Mouse (Mus musculus) urinary bladder, postnatal 10 days (tissue): ENCODE measurements around the gene Bag6.

Source experiments
- DNase-seq: peaks from one replicate; pipeline ENCODE4 v3.0.0; 2022; ENCODE audit warnings: low spot score

Gene Bag6

DNA sequence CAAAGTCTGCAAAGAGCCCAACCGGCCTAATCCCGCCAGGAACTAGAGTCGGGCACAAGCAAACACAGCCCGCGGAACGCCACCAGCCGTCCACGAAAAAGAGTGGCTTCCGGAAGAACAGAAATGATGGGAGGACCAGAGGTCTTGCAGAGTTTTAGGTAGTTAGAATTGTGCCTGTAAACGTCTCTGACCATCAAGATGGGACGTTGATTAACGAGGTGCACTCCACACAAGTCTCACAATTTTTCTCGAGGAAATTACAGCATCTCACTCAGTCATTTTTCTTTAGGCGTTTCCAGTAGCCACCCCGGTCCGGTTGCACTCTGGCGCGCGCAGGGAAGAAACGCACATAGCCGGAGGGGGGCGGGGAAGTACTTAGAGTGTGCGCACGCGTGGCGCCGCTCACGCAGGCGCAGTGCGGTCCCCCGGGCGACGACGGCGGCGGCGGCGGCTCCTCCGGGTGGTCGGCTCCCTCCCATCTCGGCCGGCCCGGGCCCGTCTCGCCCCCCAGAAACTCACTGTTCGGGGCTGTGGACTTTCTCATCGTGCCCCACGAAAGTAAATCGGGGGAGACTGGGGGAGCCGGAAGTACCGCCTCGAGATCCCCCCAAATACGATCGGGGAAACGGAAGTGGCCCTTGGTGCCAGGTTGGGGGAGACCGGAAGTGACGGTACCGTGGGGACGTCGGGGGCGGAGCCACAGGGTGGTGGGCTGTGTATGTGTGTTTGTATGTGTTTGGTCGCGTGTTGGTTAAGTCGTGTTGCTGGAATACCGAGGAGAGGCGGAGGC lies at the start of gene Bag6:
Gene Bag6 (plus strand): TSS at position 378 of the 790 bp plus-strand sequence.
- DNase-seq = peak; percentile 68

DNA sequence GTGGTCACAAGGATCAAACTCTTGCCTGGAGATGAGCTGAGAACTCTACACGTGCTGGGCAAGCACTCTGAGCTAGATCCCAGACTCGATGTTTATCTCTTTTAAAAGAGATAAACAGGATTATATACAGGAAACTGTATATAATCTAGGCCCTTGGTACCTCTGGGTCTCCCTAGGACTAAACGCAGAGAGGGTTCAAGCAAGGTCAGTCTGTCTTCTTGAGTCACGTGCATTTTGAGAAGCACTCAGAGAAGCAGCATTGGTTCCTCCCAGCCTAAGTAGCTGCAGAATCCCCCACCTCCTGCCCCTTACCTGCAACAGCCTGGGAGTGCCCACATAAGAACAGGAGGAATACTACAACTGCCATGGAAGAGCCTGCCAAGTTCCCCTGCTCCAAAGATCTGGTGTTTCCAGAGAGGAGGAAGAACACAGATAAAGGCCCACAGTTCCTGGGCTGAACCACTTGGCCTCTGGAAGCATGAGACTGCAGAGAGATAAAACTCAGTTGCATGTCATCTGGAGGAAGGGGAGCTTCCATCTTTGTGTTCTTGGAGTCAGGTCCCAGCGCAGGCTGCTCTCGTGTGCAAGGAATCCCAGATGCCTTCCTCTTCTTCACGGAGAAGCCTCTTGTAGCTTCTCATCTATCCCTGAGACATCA lies 49.6 kb upstream of the Bag6 start, which contains the start of gene Ly6g6f:
Gene Ly6g6f (minus strand): TSS at position 403 of the 658 bp plus-strand sequence.
- DNase-seq = no peak

DNA sequence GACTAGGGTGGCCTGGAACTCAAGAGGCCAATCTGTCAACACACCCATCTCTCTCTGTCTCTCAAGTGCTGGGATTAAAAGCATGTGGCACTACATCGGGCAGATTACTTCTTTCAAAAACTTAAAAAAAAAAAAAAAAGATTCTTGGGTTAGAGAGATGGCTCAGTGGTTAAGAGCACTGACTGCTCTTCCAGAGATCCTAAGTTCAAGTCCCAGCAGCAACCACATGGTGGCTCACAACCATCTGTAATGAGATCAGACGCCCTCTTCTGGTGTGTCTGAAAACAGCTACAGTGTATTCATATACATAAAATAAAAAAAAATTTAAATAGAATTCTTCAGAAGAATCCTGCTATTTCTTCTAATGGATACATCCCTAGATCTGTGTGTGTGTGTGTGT lies 46.8 kb upstream of the Bag6 start:
- DNase-seq = no peak

DNA sequence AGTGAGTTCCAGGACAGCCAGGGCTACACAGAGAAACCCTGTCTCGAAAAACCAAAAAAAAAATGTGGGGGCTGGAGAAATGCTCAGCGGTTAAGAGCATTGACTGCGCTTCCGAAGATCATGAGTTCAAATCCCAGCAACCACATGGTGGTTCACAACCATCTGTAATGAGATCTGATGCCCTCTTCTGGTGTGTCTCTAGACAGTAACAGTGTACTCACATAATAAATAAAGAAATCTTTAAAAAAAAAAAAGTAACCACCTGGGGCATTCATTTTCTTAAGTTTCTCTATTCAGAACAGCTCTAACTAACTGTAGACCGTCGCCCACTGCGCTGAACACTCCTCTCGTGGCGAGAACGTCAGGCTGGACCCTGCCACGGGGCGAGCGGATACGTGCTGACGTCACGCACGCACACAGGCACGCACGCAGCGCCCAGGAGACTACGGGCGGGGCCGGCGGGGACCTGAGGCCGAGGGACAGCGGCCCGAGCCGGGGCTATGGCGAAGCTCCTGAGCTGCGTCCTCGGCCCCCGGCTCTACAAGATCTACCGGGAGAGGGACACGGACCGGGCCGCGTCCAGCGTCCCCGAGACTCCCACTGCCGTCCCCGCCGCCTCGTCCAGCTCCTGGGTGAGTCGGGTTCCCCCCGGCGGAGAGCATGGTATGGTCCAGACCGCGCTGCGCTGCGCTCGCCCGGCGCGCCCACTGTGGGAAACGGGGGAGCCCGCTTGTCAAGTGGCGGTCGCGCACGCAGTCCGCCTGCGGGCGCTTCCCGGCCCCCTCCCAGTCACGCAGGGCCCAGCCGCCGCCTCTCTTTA lies 45.9 kb upstream of the Bag6 start, which contains the start of gene Abhd16a:
Gene Abhd16a (plus strand): TSS at position 439 of the 820 bp plus-strand sequence.
- DNase-seq = peak; percentile 72

DNA sequence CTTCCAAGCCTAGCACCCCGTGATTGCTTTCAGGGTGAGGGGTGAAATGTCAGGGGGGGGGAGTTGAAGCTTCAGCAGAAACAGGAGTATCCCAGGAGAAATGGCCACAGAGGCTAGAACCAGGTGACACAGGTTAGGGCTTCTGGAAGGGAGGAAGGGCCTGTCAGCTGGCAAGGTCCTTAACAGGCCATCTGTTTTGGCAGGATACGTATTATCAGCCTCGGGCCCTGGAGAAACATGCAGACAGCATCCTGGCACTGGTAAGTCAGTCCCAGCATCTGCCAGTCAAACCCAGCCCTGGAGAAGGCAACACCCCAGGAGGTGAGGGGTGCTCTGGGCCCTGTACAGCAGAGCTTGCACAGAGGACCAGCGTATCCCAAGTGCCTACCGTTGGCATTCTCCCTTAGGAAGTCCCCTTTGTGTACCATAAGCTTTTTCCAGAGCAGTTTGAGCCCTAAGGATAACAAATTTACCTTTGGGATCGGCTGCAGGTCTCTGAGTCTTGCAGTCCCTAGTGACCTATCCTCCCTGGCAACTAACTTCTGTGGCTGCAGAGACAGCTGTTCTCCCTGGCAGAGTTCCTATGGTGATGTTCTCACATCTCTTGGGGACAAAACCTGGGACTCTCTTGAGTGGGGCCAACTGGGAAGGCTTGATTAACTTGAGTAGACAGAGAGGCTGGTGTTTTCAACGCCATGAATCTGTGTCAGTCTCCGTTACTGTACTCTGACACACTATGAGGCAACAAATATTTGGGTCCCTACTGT lies 44.6 kb upstream of the Bag6 start:
- DNase-seq = no peak

DNA sequence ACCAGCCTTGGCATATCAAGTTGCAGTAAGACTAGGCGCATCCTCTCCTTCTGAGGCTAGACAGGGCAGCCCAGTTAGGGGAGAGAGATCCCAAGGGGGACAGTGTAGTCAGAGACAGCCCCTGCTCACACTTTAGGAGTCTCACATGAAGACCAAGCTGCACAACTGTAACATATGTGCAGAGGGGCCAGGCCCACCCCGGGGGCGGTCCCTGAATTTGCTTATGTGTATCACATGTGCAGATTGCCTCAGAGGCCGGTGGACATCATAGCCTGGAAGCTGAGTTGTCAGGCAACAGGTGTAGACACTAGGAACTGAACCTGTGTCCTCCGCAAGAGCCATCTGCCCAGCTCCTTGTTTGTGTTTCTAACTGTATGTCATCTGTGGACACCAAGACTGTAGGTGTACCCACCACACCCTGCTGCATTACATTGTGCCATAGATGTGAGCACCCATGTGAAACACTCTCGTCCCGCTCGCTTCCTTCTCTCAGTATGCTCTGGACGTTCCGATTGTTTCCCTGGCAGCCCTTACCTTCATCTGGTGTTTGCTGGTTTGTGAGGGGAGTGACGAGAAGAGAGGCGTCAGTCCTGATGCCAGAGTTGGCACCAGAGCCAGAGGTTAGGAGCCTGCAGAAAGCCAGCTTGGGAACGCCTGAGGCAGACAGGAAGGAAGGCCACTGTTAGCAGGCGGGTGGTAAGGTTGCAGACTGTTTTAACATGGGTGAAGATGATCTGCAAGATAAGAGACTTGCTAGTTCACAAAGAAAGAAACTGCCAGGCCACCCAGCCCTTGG lies 42.4 kb upstream of the Bag6 start:
- DNase-seq = no peak

DNA sequence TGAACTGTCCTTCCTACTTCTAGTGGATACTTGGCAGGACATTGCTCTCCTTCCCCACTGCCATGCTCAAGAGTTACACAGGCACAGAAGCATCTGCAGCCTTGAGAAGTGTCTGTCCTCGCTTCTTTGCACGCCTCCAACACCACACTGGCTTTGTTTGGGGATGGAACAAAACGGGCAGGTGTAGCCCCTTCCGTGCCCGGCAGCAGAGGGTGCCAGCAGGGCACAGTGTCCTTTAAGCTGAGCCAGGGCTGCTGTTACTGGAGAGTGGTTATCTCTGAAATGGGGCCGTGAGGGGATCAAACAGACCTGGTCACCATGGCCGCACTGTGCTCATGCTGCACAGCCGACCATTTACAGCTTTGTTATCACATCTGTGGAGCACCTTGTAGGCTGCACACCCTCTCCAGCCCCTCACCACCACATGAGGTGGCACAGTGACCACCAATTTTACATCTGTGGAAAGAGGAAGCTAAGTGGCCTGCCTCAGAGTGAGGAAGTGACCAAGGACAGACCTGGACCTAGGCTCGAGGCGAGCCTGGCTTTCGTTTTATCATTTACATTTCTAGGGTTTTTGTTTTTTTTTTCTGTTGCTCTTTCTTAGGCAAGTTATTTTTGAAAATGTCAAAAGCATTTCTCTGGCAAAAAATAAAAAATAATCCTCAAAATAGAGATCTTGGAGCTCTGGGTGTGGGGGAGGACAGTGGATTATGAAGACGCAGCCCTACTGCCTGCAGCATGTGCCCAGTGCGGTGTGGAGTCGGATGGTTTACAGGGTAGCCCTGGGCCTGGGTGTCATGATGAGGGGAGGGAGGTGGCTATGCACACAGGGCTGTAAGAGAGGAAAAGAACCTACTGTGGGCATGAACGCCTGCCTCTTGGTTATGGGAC lies 40.3 kb upstream of the Bag6 start:
- no peak for DNase-seq

DNA sequence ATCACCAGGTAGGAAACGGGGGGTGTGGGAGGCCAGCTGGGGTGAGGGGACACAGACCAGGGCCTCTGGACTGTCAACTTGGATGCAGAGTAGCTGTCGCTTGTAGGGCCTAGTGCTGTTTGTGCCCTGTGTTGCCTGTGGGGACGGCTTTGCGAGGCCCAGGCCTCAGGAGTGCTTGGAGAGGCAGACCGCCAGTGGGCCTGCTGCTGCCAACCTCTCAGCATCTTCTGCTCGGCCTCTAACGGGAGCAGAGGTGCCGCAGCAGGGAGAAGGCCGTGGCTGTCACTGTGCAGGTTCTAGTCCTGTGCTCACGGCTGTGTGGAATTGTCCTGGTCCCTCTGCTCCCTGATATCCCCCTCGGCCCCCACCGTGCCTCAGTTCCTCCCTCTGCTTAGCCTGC lies 38.4 kb upstream of the Bag6 start:
- no peak for DNase-seq

DNA sequence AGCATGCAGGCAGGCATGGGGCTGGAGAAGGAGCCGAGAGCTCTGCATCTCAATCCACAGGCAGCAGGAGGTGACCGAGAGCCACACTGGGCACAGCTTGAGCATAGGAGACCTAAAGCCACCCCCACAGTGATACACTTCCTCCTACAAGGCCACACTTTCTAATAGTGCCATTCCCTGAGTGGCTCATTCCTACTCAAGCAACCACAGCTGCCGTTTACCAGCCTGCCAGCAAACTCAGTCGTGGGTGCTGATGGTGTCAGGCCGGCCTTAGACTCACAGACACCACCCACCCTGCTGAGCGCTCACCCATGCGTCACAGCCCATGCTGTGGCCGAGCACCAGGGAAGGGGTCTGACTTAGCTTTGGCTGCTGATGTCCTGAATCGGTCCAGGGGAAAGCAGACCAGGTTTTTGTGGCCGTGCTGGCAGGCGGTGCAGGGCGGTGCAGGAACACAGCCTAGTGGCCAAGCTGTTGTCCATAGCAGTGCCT lies 37.8 kb upstream of the Bag6 start:
- no peak for DNase-seq

DNA sequence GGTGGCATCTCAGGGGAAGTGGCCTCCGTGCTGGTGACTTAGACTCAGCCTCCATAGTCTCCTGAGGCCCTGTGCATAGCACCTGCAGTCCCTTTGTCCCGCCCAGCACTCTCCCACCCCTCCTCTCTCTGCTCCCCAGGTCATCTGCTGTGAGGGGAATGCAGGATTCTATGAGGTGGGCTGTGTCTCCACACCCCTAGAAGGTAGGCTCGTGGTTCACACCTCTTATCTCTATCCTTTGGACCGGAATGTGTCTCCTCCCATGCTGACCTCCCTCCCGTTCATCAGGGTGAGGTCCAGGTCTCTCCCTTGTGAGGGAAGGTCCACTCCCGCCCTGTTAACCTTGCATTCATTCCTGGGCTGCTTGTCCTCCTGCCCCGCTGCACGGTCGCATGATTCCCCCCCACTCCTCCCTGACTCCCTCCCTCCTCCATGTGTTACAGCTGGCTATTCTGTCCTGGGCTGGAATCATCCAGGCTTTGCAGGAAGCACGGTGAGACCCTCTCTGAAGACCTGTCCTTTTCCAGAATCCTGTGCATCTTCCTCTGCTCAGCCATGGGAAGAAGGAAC lies 34.7 kb upstream of the Bag6 start:
- DNase-seq = no peak

DNA sequence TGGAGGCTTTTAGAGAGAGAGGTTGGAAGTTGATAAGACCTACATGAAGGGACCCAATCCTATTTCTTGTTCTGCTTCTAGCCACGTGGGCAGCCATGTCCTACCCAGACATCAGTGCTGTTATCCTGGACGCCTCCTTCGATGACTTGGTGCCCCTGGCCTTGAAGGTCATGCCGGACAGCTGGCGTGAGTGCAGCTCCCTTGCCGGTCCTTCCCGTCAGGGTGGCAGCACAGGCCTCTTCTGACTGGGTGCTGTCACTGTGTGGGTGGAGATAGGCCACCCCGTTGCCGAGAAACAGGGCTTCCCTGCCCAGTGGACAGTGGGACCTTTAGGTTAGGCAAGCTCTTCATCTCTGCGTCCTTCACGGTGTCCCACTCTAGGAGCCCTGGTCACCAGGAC lies 33.8 kb upstream of the Bag6 start:
- DNase-seq = no peak

DNA sequence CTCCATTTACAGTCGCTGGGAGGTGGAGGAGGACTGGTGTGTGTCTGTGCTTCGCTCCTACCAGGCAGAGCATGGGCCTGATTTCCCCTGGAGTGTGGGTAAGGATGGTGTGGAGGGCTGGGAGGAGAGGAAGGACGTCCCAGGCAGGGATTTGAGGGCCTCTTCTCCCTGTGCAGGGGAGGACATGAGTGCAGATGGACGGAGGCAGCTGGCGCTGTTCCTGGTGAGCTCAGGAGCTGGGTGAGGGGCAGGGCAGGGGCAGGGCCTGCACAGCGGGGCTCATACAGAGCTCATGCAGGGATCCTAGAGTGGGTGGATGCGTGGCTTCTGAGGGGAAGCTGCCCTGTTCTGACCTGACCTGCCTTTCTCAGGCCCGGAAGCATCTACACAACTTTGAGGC lies 32.7 kb upstream of the Bag6 start:
- no peak for DNase-seq

DNA sequence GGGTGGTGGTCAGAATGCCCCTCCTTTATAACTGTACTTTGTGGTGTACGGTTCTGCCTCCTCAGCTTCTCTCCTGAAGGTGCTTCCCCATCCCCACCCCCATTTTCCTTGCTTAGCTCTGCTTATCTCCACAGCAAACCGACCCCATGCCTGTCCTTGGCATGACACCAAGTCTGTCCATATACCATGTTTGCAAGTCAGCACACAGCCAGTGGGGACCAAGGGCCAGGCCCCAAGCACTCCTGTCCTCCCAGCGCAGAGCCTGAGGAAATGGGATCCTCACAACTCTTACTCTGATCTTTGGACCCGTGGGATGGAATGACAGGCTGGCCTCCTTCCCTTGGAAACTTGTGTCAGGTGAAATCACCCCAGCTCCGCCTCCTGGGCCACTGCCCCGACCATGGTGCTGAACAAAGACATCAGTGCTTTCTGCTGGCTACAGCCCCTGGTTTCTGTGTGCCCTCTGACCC lies 31.7 kb upstream of the Bag6 start:
- DNase-seq = no peak

DNA sequence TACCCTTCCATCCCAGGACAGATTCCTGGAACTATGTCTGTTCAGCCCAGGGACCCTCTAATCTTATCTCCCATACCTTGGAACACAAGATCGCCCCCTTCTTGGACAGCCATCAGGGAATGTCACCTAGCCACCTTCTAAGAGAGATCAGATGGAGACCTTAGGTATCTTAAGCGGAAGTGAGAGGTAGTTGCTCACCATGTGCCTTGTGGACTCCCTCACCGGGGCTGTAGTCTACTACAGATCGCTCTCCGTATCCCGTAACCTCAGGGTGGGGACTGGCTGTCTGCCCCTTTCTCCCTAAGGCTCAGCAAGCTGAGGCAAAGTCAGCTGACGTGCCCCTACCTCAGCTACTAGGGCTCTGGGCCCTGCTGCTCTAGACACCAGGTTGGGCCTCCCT lies 30.9 kb upstream of the Bag6 start:
- DNase-seq = no peak

DNA sequence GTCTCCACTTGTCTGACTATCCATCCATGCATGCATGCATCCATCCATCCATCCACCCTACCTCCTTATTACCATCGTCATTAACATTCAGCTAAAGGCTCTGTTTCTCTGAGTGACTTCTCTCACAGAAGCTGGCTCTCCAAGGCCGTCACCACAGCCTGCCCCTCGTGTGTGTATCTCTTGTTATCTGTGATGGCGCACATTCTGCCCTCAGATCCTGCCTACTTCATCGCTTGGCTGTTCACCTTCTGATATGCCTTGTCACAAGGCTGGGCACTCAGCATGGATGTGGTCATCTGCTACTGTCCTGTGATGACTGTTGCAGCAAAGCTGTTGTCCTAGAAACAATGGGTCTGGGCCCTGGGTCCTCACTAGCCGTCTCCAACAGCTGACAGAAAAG lies 30.2 kb upstream of the Bag6 start:
- DNase-seq = no peak

DNA sequence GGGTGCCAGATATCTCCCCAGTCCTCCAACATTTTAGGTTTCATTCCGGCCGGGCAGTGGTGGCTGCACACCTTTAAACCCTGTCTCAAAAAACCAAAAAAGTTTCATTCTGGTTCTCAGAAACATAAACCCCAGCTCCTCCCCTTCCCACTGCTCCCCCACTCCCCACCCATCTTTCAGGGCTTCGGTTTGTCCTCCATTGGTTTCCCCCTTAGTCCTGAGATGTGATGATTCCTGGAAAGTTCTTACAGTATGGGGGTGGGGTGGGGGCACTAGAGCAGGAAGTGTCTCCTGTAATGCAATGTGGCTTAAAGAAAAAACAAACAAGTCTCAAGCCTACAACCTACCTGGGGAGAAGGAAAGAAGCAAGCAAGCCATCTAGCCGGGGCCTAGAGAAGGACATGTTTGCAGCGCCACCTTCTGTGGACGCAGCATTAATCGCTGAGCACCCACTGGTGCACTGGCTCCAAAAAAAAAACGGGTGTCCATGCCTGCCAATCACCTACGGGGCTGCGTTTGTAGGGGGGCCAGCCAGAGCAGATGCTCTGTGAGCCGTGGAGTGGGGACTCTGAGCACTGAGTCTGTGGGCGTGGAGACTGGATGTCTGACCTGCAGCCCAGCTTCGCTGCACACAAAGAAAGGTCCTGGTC lies 29.1 kb upstream of the Bag6 start:
- DNase-seq = no peak

DNA sequence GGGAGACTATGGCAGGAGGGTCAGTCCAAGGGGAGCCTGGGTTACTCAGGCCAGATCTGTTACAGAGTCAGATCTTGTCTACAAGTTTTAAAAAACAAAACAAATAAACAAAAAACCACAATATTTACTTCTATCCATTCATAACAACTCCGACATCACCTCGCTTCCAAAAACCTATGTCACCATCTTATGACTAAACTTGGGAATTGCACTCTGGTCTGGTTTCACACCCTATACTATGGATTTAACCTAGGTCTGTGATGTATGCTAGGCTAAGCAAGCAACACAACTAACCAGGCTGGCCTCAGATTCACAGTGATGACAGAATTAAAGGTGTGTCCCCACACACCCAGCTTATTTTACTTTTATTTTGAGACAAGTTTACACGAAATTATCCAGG lies 28.5 kb upstream of the Bag6 start:
- no peak for DNase-seq

DNA sequence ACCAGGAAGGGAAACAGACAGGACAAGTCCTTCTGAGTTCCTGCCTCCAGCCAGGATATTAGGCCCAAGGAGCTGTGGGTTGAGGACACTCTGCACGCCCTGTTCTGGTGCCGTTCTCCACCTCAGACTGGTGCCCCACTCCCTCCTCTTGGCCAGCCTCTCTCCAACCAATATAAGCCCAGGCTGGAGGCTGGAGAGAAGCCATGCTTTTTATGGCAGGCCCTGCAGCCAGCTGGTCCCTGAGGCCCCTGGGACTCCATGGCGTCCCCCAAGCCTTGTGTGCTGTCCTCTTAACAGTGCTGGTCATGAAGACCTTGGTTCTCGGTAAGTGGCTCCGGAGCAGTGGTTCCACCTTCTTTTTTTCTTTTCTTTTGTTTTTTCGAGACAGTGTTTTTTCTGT lies 26.9 kb upstream of the Bag6 start, which contains the start of gene Ly6g5c:
Gene Ly6g5c (plus strand): TSS at position 183 of the 400 bp plus-strand sequence.
- DNase-seq = no peak

DNA sequence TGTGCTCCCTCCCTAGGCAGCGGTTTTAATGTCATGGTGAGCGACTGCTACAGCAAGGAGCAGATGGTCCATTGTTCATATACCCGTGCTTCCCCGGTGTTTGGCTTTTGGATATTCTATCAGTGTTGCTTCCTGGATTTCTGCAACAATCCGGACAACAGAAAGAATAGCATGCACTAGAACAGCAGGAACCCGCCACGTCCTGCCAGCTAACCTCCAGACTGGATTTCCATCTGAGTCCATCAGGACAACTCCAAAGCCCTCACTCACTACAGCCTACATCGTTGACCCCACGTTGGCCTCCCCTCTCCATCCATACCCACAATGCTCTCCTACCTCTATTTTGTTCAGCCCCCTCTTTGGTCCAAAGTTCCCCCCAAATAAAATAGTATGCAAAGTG lies 23.2 kb upstream of the Bag6 start:
- no peak for DNase-seq
